Mouse (Mus musculus): ENCODE data around the gene Il34. TPM values are rescaled to one million over a fixed set of nuclear protein-coding genes. Genes with fewer than 3 reads are reported as not detected.

The Il34 gene
- polyA plus RNA-seq, 1 experiment from 2014 or later = 0.24 TPM

DNA sequence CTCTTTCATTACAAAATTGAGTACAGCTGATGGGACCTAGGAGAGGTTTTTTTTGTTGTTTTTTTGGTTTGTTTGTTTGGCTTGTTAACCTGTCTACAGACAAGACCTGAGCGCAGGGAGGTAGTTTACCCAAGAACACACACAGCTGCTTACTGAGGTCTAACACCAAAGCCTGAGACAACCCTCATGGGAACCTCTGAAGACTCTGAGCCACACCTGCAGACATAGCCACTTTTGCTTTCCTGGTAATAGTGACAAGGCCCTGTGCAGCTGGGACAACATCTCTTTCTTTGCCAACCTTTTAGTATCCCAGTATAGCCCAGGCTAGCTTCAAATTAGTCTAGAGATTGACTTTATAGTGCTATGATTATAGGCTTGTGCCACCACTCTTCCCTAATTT lies 422 bp upstream of the Il34 start:
- peaks cover 28% of the 10 kb centered on the region for H3K36me3 ChIP-seq (replicated peaks)
- no peaks in the 10 kb centered on the region for H3K9me3 ChIP-seq
- H3K27me3 ChIP-seq (ENCODE audit: poor library complexity, severe bottlenecking) = no peaks in the 10 kb centered on the region
- no peak for DNase-seq (ENCODE audit: extremely low spot score, low spot score)
- H3K4me1 ChIP-seq = 0 out of 2 replicates have a peak, but pooled peaks cover 8% of the 10 kb centered on the region
- H3K4me3 ChIP-seq = no peak overlapping the region
- H3K27ac ChIP-seq = no peak overlapping the region
- 94% methylated on average over 1 of the region's 1 CpGs for WGBS

DNA sequence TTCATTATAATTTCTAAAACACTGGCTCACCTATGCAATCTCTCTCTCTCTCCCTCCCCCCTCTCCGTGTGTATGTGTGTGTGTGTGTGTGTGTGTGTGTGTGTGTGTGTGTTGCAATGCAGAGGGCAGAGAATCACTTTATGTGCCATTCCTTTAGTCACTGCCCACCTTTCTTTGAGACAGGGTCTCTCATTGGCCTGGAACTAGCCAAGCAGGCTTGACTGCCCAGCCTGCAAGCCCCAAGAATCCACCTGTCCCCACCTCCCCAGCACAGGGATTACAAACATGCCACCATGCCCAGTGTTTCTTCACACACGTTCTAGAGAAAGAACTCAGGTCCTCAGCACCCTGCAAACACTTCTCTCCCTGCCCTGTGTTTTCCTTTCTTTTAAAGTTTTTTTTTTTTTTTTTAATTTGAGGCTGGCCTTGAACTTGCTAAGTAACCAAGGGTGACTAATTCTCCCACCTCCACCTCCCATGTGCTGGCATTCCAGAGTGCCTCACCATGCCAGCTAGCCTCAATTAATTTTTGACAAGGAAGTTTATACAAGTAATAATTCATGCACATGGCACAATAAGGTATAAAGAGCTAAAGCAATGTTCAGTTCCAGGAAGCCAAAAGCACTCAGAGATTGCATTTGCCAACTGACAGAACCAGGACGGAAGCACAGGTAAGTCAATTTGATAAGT lies 754 bp downstream of the Il34 start:
- H3K27ac ChIP-seq = no peak overlapping the region
- 0 out of 2 replicates have a peak, but pooled peaks cover 8% of the 10 kb centered on the region for H3K4me1 ChIP-seq
- no peaks in the 10 kb centered on the region for H3K27me3 ChIP-seq (ENCODE audit: poor library complexity, severe bottlenecking)
- peaks cover 16% of the 10 kb centered on the region for H3K36me3 ChIP-seq (replicated peaks)
- no peak for DNase-seq (ENCODE audit: extremely low spot score, low spot score)
- 71% methylated on average over 3 of the region's 3 CpGs for WGBS
- H3K9me3 ChIP-seq = no peaks in the 10 kb centered on the region
- H3K4me3 ChIP-seq = no peak overlapping the region

DNA sequence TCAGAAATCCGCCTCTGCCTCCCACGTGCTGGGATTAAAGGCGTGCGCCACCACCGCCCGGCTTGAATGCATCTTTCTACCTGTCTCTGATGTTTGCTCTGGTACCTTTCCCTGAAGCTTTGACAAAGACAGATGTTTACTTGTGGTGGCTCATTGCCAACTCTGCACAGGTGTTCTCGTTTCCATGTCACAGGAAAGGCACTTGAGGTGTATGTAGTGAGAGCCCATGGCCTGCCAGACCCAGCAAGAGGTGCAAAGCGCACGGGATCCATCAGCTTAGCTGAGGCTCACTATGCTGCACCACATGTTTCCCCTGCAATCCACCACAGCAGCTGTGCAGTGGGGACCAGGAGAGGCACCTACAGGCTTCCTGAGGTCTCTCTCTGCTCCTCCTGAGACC lies 1.9 kb downstream of the Il34 start:
- no peaks in the 10 kb centered on the region for H3K27me3 ChIP-seq (ENCODE audit: poor library complexity, severe bottlenecking)
- 89% methylated on average over 9 of the region's 9 CpGs for WGBS
- H3K9me3 ChIP-seq = no peaks in the 10 kb centered on the region
- no peak overlapping the region for H3K27ac ChIP-seq
- 0 out of 2 replicates have a peak, but pooled peaks cover 8% of the 10 kb centered on the region for H3K4me1 ChIP-seq
- H3K36me3 ChIP-seq (replicated peaks) = peaks cover 5% of the 10 kb centered on the region
- no peak overlapping the region for H3K4me3 ChIP-seq
- DNase-seq (ENCODE audit: extremely low spot score, low spot score) = no peak

DNA sequence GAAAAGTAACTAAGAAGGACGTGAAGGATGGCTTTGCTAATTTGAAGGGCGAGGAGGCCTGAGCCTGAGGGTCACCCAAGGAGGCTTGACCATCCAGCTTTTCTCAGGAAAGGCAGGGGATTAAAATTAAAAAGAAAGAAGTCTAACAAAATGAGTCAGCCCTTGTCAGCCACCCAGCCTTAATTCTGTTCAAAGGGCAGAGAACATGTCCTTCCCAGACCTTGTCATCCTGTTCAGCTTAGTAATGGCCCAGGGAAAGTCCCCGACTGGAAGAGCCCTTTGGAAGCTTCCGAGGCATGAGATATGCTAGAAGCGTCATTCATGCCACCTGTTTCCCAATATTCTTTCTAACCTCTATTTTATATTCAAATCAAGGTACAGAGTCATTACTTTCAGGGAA lies 2.7 kb downstream of the Il34 start:
- WGBS = 88% methylated on average over 5 of the region's 5 CpGs

DNA sequence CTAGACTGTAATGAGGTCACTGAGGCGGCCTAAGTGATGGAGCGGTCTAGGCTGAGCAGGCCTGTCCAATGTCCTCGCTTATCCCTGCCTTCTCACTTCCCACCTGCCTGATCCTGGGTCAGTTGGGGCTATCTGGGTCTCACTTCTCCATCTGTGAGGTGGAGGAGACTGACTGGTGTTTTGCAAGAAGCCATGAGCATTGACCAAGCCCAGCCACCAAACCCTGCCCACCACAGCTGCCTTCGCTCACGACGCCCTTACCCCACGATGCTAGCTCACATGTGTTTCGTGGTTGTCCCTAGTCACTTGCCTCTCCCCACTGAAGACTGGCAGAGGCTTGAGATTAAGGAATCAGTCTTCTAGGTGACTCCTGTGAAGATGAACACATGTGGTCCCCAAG lies 8.6 kb downstream of the Il34 start:
- Histone ChIP-seq H3K4me3 (no peak overlapping the region), H3K36me3 (replicated peaks) (no peaks in the 10 kb centered on the region), H3K27me3 (ENCODE audit: poor library complexity, severe bottlenecking) (no peaks in the 10 kb centered on the region), H3K4me1 (no peaks in the 10 kb centered on the region; the same call in 1 of the 2 replicates), H3K27ac (no peak overlapping the region), H3K9me3 (peaks cover 13% of the 10 kb centered on the region; the same call in 1 of the 2 replicates)
- 96% methylated on average over 8 of the region's 8 CpGs for WGBS
- DNase-seq (ENCODE audit: extremely low spot score, low spot score) = no peak

More for the DNA sequence above, 2.7 kb downstream of the Il34 start:
- 0 out of 2 replicates have a peak, but pooled peaks cover 8% of the 10 kb centered on the region for H3K4me1 ChIP-seq
- H3K36me3 ChIP-seq (replicated peaks) = no peaks in the 10 kb centered on the region
- no peak for DNase-seq (ENCODE audit: extremely low spot score, low spot score)
- no peaks in the 10 kb centered on the region for H3K9me3 ChIP-seq
- H3K27me3 ChIP-seq (ENCODE audit: poor library complexity, severe bottlenecking) = no peaks in the 10 kb centered on the region
- H3K4me3 ChIP-seq = no peak overlapping the region
- no peak overlapping the region for H3K27ac ChIP-seq

DNA sequence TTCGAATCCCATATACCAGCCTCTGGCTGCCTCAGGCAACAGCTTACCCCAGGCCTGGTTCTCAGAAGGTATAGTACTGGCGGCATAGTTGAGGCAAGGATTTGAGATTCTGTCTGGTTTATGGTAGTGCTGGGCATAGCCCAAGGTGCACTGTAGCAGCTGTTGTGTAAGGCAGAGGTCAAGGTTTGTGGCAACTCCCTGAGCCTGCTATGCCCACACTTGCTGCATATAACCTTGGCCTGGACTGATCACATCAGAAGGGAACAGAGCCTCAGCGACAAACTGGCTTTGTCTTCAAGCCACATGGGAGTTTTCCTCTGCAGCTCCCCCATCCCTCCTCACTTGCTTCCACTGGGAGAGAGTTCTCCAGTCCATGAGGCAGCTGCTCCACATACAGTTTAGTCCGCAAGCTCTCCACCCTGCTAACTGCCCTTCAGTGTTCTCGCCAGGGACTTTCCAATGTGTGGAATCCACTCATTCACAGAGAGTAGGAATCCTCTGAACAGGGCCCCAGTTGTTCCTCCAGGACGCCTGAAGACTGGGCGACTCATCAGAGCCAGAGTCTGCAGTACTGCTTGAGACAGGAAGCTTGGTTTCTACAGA lies 11.3 kb downstream of the Il34 start:
- H3K4me1 ChIP-seq = no peaks in the 10 kb centered on the region; the same call in 1 of the 2 replicates
- no peak overlapping the region for H3K4me3 ChIP-seq
- no peaks in the 10 kb centered on the region for H3K36me3 ChIP-seq (replicated peaks)
- no peak overlapping the region for H3K27ac ChIP-seq
- peaks cover 13% of the 10 kb centered on the region; the same call in 1 of the 2 replicates for H3K9me3 ChIP-seq
- DNase-seq (ENCODE audit: extremely low spot score, low spot score) = no peak
- H3K27me3 ChIP-seq (ENCODE audit: poor library complexity, severe bottlenecking) = no peaks in the 10 kb centered on the region
- 90% methylated on average over 7 of the region's 7 CpGs for WGBS

DNA sequence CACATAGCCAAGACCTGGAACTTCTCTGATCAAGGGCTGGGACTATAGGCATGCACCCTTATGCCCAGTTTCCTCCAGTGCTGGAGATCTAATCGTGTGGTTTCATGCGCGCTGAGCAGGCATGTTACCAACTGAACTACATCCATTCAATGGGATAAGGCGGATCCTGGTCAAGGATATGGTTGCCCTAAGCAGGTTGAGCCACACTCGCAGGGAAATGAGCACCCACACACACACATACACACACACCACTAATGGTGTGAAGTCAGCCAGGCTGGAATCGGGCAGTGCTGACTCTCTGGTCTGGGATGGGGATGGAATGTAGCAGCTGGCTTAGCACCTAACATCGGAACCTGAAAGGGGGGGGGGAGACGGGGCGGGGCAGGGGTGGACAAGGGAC lies 11.8 kb downstream of the Il34 start:
- Histone ChIP-seq H3K4me1 (no peaks in the 10 kb centered on the region; the same call in 1 of the 2 replicates), H3K9me3 (peaks cover 13% of the 10 kb centered on the region; the same call in 1 of the 2 replicates), H3K36me3 (replicated peaks) (no peaks in the 10 kb centered on the region), H3K27ac (no peak overlapping the region), H3K4me3 (no peak overlapping the region), H3K27me3 (ENCODE audit: poor library complexity, severe bottlenecking) (no peaks in the 10 kb centered on the region)
- no peak for DNase-seq (ENCODE audit: extremely low spot score, low spot score)
- 95% methylated on average over 9 of the region's 9 CpGs for WGBS

DNA sequence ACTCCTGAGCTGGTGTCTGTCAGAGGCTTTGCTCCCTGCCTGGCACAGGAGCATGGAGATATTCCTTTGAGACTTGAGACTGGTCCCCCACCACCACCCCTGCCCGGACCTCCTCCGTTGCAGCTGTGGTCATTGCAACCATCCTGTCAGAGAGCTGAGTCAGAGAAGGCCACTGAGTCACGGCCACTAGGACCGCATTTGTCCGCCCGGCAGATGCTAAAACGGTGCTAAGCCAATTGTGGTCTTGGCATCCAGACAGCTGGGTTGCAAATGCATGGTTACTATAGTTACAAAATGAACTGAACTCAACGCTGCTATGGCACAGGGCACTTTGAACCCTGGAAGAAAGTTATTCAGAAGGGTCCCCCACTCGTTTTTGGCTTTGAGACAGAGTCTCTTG lies 12.2 kb downstream of the Il34 start:
- Histone ChIP-seq H3K9me3 (peaks cover 13% of the 10 kb centered on the region; the same call in 1 of the 2 replicates), H3K27ac (no peak overlapping the region), H3K27me3 (ENCODE audit: poor library complexity, severe bottlenecking) (no peaks in the 10 kb centered on the region), H3K4me3 (no peak overlapping the region), H3K4me1 (no peaks in the 10 kb centered on the region; the same call in 1 of the 2 replicates), H3K36me3 (replicated peaks) (no peaks in the 10 kb centered on the region)
- no peak for DNase-seq (ENCODE audit: extremely low spot score, low spot score)
- WGBS = 88% methylated on average over 9 of the region's 9 CpGs

DNA sequence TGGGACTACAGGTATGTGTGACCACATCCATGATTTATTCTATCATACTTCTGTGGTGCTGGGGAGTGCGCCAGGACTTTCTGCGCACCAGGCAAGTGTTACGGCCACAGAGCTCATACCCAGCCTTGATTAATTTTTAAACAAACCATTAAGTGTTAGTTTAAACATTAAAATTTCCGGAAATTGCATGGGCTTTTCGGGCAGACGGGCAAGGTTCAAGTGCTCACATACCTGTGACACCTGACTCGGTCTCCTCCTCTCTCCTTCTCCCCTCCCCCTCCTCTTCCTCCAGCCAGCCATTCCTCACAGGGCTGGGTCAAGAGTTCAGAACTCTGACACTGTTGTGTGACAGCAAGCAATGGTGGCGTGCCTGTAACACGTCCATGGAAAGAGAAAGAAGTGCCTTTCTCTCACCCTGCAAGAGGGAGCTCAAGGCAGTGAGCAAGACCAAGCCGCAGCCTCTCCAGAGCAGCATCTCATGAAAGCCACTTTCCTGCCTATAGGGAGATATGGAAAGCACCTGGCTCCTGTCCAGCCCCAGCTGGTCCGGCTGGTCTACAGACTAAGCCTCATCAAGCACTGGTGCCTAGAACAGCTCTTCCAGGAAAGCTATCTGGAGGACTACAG lies 13.0 kb downstream of the Il34 start:
- 87% methylated on average over 11 of the region's 11 CpGs for WGBS
- Histone ChIP-seq H3K27ac (no peak overlapping the region), H3K9me3 (peaks cover 13% of the 10 kb centered on the region; the same call in 1 of the 2 replicates), H3K4me1 (no peaks in the 10 kb centered on the region; the same call in 1 of the 2 replicates), H3K36me3 (replicated peaks) (no peaks in the 10 kb centered on the region), H3K4me3 (no peak overlapping the region), H3K27me3 (ENCODE audit: poor library complexity, severe bottlenecking) (no peaks in the 10 kb centered on the region)
- DNase-seq (ENCODE audit: extremely low spot score, low spot score) = no peak

DNA sequence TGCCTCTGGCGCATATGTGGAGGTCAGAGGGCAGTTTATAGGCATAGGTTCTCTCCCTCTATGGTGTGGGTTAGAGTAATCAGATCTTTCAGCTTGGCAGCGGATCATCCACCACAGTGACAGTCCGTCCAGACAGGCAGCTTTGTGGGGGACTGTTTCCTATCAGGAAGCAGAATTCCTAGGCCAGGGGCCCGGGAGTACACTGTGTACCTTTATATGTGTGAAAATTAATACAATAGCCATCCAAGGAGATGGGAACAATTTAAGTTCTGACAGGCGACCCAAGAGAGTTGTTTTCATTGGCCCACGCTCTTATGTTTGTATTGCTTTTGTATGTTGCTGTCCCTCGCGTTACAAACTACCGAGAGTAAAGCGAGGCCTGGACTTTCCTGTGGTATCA lies 14.6 kb downstream of the Il34 start:
- Histone ChIP-seq H3K27me3 (ENCODE audit: poor library complexity, severe bottlenecking) (no peaks in the 10 kb centered on the region), H3K36me3 (replicated peaks) (no peaks in the 10 kb centered on the region), H3K4me3 (no peak overlapping the region), H3K27ac (no peak overlapping the region), H3K9me3 (peaks cover 12% of the 10 kb centered on the region; the same call in 1 of the 2 replicates), H3K4me1 (no peaks in the 10 kb centered on the region; the same call in 1 of the 2 replicates)
- 86% methylated on average over 10 of the region's 10 CpGs for WGBS
- DNase-seq (ENCODE audit: extremely low spot score, low spot score) = no peak

DNA sequence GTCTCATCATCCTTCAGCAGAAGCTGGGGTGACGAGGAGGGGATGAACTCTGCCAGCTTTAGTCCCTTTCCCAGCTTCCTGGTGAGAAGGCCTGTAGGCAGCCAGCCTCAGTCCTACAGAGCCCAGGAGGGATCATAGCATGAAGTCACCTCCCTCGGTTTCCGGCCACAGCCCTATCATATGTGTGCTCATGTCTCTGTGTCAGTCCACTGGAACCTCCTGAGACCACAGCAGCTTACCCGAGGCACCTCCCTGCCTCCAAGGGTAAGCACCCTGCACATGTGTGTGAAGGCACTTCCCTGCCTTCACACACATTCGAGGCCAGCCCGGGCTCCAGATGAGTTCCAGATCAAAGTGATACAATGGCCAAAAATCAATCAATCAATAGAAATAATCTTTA lies 15.5 kb downstream of the Il34 start:
- 83% methylated on average over 6 of the region's 6 CpGs for WGBS

DNA sequence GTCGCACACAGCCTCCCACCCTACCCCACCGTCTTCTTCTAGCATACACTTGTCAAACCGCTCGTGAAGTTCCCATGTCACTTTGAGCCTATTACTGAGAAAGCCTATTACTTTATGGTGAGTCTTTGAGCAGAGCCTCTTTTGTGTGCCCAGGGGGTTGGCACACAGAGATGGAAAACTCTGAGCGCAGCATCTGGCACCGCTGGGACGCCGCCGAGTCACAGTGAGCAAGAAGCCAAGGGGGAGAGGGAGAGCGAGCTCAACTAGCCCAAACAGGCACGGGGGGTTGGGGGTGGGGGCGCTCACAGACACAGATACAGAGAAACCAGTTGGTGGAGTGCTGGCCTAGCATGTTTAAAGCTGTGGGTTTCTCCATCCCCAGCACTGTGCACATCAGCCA lies 16.2 kb downstream of the Il34 start:
- Histone ChIP-seq H3K4me3 (no peak overlapping the region), H3K36me3 (replicated peaks) (no peaks in the 10 kb centered on the region), H3K9me3 (no peaks in the 10 kb centered on the region), H3K4me1 (no peaks in the 10 kb centered on the region; the same call in 1 of the 2 replicates), H3K27ac (no peak overlapping the region), H3K27me3 (ENCODE audit: poor library complexity, severe bottlenecking) (no peaks in the 10 kb centered on the region)
- WGBS = 69% methylated on average over 12 of the region's 12 CpGs
- DNase-seq (ENCODE audit: extremely low spot score, low spot score) = no peak

More for the DNA sequence above, 15.5 kb downstream of the Il34 start:
- Histone ChIP-seq H3K4me1 (no peaks in the 10 kb centered on the region; the same call in 1 of the 2 replicates), H3K27ac (no peak overlapping the region), H3K36me3 (replicated peaks) (no peaks in the 10 kb centered on the region), H3K27me3 (ENCODE audit: poor library complexity, severe bottlenecking) (no peaks in the 10 kb centered on the region), H3K4me3 (no peak overlapping the region), H3K9me3 (peaks cover 4% of the 10 kb centered on the region; the same call in 1 of the 2 replicates)
- DNase-seq (ENCODE audit: extremely low spot score, low spot score) = no peak

DNA sequence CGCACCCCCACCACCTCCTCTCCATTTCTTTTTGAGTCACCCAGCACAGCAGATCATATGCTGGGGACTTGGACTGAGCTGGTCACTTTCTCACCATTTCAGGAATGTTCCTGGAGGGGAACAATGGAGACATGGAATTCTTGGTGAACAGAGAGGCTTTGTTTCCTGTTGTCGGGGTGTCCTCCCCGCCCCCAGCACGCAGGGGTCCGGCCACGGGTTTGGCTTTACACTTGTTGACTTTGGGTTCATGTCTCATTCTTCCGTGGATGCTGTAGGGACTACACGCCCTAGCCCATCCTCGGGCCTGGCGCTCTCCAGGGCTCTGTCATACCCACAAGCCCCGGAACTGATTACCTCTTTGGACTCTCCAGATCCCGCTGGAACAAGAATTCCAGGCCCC lies 16.7 kb downstream of the Il34 start:
- DNase-seq (ENCODE audit: extremely low spot score, low spot score) = no peak
- WGBS = 69% methylated on average over 12 of the region's 12 CpGs
- no peaks in the 10 kb centered on the region; the same call in 1 of the 2 replicates for H3K4me1 ChIP-seq

More for the DNA sequence above, 16.7 kb downstream of the Il34 start:
- Histone ChIP-seq H3K27me3 (ENCODE audit: poor library complexity, severe bottlenecking) (no peaks in the 10 kb centered on the region), H3K27ac (no peak overlapping the region), H3K36me3 (replicated peaks) (no peaks in the 10 kb centered on the region), H3K9me3 (no peaks in the 10 kb centered on the region), H3K4me3 (no peak overlapping the region)
